Mouse (Mus musculus) stomach, embryonic 15.5 days (tissue): ENCODE measurements around the gene 4921524J17Rik. TPM values are rescaled to one million over a fixed set of nuclear protein-coding genes. Genes with fewer than 3 reads are reported as not detected.

Experiments
- ATAC-seq: fragments of 200-750 bp; cut with Nextera tagmentation; 2 replicates; pipeline ENCODE4 v1.8.0; 2017; ENCODE audit warnings: low read depth, moderate number of reproducible peaks, moderate TSS enrichment; ENCODE audit not compliant: insufficient read depth, low FRiP score
- H3K27ac ChIP-seq: fragments of 300-500 bp; sonication (generic); 2 replicates; pipeline ENCODE4 v1.5.1; 2015; ENCODE audit warnings: mild to moderate bottlenecking, inconsistent platforms
- H3K27me3 ChIP-seq: fragments of 300-500 bp; sonication (generic); replicated peaks from 2 replicates; pipeline ENCODE4 v1.6.1; 2015; ENCODE audit warnings: inconsistent platforms
- H3K36me3 ChIP-seq: fragments of 300-500 bp; sonication (generic); 2 replicates; pipeline ENCODE4 v1.6.1; 2015; ENCODE audit warnings: inconsistent platforms
- H3K4me1 ChIP-seq: fragments of 300-500 bp; sonication (generic); 2 replicates; pipeline ENCODE4 v1.6.1; 2015; ENCODE audit warnings: inconsistent platforms
- H3K4me2 ChIP-seq: fragments of 300-500 bp; sonication (generic); 2 replicates; pipeline ENCODE4 v1.6.1; 2015; ENCODE audit warnings: mild to moderate bottlenecking, inconsistent platforms
- H3K4me3 ChIP-seq: fragments of 300-500 bp; sonication (generic); replicated peaks from 2 replicates; pipeline ENCODE4 v1.5.1; 2015; ENCODE audit warnings: inconsistent platforms
- H3K9ac ChIP-seq: fragments of 300-500 bp; sonication (generic); 2 replicates; pipeline ENCODE4 v1.6.1; 2015; ENCODE audit warnings: inconsistent platforms
- H3K9me3 ChIP-seq: fragments of 300-500 bp; sonication (generic); 2 replicates; pipeline ENCODE4 v1.6.1; 2016; ENCODE audit warnings: inconsistent platforms
- WGBS: fragments of 180-500 bp; shearing (Covaris S2); methylation state at CpG from one replicate; pipeline ENCODE4 v1.1.7; 2015; 5-methylcytosine and 5-hydroxymethylcytosine counted together
- polyA plus RNA-seq: library from polyadenylated mRNA; unstranded; fragments of >200 nt; fragmentation: Nextera tagmentation; extraction: Ambion mirVana; gene quantifications from 2 replicates; pipeline ENCODE4 v1.2.1, GENCODE M21; 2015

The 4921524J17Rik gene
- polyA plus RNA-seq, 1 experiment from 2014 or later: 37.7 TPM

- no peak overlapping the region for H3K9ac ChIP-seq
- WGBS: 35% methylated on average over 4 of the region's 4 CpGs
Measured at GRCm38 (mm10) chr8:85374286-85374685, 58.3 kb downstream of the 4921524J17Rik start.

GRCm38 (mm10) chr8:85373435-85374039 is 59.1 kb downstream of the 4921524J17Rik start:
- peak overlapping the region; percentile 21; the same call in 1 of the 2 replicates for H3K27ac ChIP-seq
- ATAC-seq: no peak
- 43% methylated on average over 5 of the region's 5 CpGs for WGBS

More at GRCm38 (mm10) chr8:85374286-85374685, 58.3 kb downstream of the 4921524J17Rik start:
- ATAC-seq: no peak
- H3K27ac ChIP-seq: no peak overlapping the region
- no peak overlapping the region for H3K4me2 ChIP-seq
- H3K4me3 ChIP-seq: no peak overlapping the region
- no peaks in the 10 kb centered on the region for H3K9me3 ChIP-seq
- no peaks in the 10 kb centered on the region for H3K36me3 ChIP-seq
- H3K27me3 ChIP-seq: no peaks in the 10 kb centered on the region
- H3K4me1 ChIP-seq: peaks cover 1% of the 10 kb centered on the region; the same call in 1 of the 2 replicates

GRCm38 (mm10) chr8:85372465-85372839 is 60.2 kb downstream of the 4921524J17Rik start:
- H3K4me1 ChIP-seq: no peaks in the 10 kb centered on the region
- no peak overlapping the region for H3K4me3 ChIP-seq
- ATAC-seq: no peak
- 90% methylated on average over 1 of the region's 1 CpGs for WGBS
- no peak overlapping the region for H3K4me2 ChIP-seq
- no peak overlapping the region for H3K9ac ChIP-seq
- H3K27me3 ChIP-seq: no peaks in the 10 kb centered on the region
- H3K27ac ChIP-seq: no peak overlapping the region
- no peaks in the 10 kb centered on the region for H3K9me3 ChIP-seq
- H3K36me3 ChIP-seq: no peaks in the 10 kb centered on the region

More at GRCm38 (mm10) chr8:85373435-85374039, 59.1 kb downstream of the 4921524J17Rik start:
- Histone ChIP-seq H3K9me3 (no peaks in the 10 kb centered on the region), H3K4me1 (no peaks in the 10 kb centered on the region), H3K4me2 (no peak overlapping the region), H3K9ac (no peak overlapping the region), H3K4me3 (no peak overlapping the region), H3K27me3 (no peaks in the 10 kb centered on the region), H3K36me3 (no peaks in the 10 kb centered on the region)

GRCm38 (mm10) chr8:85371736-85372464 is 60.7 kb downstream of the 4921524J17Rik start:
- H3K4me3 ChIP-seq: no peak overlapping the region
- H3K4me1 ChIP-seq: no peaks in the 10 kb centered on the region
- no peaks in the 10 kb centered on the region for H3K9me3 ChIP-seq
- no peak for ATAC-seq
- 76% methylated on average over 5 of the region's 5 CpGs for WGBS
- no peaks in the 10 kb centered on the region for H3K27me3 ChIP-seq
- H3K36me3 ChIP-seq: no peaks in the 10 kb centered on the region
- no peak overlapping the region for H3K27ac ChIP-seq
- H3K9ac ChIP-seq: no peak overlapping the region
- H3K4me2 ChIP-seq: no peak overlapping the region

- no peaks in the 10 kb centered on the region for H3K36me3 ChIP-seq
- peak; percentile 22; the same call in 1 of the 2 replicates for ATAC-seq
- no peak overlapping the region for H3K9ac ChIP-seq
- WGBS: 47% methylated on average over 6 of the region's 6 CpGs
- no peak overlapping the region for H3K4me2 ChIP-seq
- no peak overlapping the region for H3K4me3 ChIP-seq
- no peaks in the 10 kb centered on the region for H3K9me3 ChIP-seq
- no peaks in the 10 kb centered on the region for H3K27me3 ChIP-seq
- no peaks in the 10 kb centered on the region for H3K4me1 ChIP-seq
- no peak overlapping the region for H3K27ac ChIP-seq
Measured at GRCm38 (mm10) chr8:85365176-85365575, 67.5 kb downstream of the 4921524J17Rik start.

GRCm38 (mm10) chr8:85364628-85365027 is 68.0 kb downstream of the 4921524J17Rik start:
- H3K27ac ChIP-seq: no peak overlapping the region; the same call in 1 of the 2 replicates
- no peak for ATAC-seq

GRCm38 (mm10) chr8:85363406-85363805 is 69.2 kb downstream of the 4921524J17Rik start:
- no peak overlapping the region for H3K4me3 ChIP-seq
- H3K9ac ChIP-seq: no peak overlapping the region
- H3K9me3 ChIP-seq: no peaks in the 10 kb centered on the region
- no peaks in the 10 kb centered on the region for H3K27me3 ChIP-seq
- ATAC-seq: no peak
- no peaks in the 10 kb centered on the region for H3K36me3 ChIP-seq
- 70% methylated on average over 6 of the region's 6 CpGs for WGBS
- no peak overlapping the region for H3K27ac ChIP-seq
- no peaks in the 10 kb centered on the region for H3K4me1 ChIP-seq
- no peak overlapping the region for H3K4me2 ChIP-seq

More at GRCm38 (mm10) chr8:85364628-85365027, 68.0 kb downstream of the 4921524J17Rik start:
- Histone ChIP-seq H3K4me2 (no peak overlapping the region), H3K36me3 (no peaks in the 10 kb centered on the region), H3K9me3 (no peaks in the 10 kb centered on the region), H3K27me3 (no peaks in the 10 kb centered on the region), H3K4me1 (no peaks in the 10 kb centered on the region), H3K4me3 (no peak overlapping the region), H3K9ac (no peak overlapping the region)
- 83% methylated on average over 11 of the region's 11 CpGs for WGBS

GRCm38 (mm10) chr8:85362211-85362610 is 70.4 kb downstream of the 4921524J17Rik start:
- no peak overlapping the region for H3K4me2 ChIP-seq
- no peak overlapping the region for H3K9ac ChIP-seq
- H3K9me3 ChIP-seq: no peaks in the 10 kb centered on the region
- H3K4me3 ChIP-seq: no peak overlapping the region
- H3K4me1 ChIP-seq: no peaks in the 10 kb centered on the region
- H3K36me3 ChIP-seq: no peaks in the 10 kb centered on the region
- 80% methylated on average over 4 of the region's 4 CpGs for WGBS
- no peaks in the 10 kb centered on the region for H3K27me3 ChIP-seq
- ATAC-seq: no peak
- no peak overlapping the region for H3K27ac ChIP-seq

Other genes starting within 250 kb of the 4921524J17Rik start
- not detected in 2 replicates for gene Olfr371, start 206.8 kb downstream of the 4921524J17Rik start, polyA plus RNA-seq
- gene Orc6, start 133.2 kb downstream of the 4921524J17Rik start, polyA plus RNA-seq: 93.6 and 95.4 TPM in 2 replicates
- gene Vps35, start 133.0 kb downstream of the 4921524J17Rik start, polyA plus RNA-seq: 131 and 144 TPM in 2 replicates
- gene Mylk3, start 46.5 kb downstream of the 4921524J17Rik start, polyA plus RNA-seq: 5.6 and 7.2 TPM in 2 replicates
- gene Gpt2, start 59.7 kb upstream of the 4921524J17Rik start, polyA plus RNA-seq: 25.8 and 25.9 TPM in 2 replicates
- gene Dnaja2, start 122.5 kb upstream of the 4921524J17Rik start, polyA plus RNA-seq: 146 and 156 TPM in 2 replicates